Mouse (Mus musculus): ENCODE measurements around the gene Gstt4.

The Gstt4 gene

GRCm38 (mm10) chr10:75835761-75836531 is 13.6 kb upstream of the Gstt4 start:
- DNase-seq: peak; percentile 72

GRCm38 (mm10) chr10:75835307-75835706 is 13.0 kb upstream of the Gstt4 start:
- DNase-seq: peak; percentile 77

GRCm38 (mm10) chr10:75834721-75835120 is 12.4 kb upstream of the Gstt4 start:
- no peak for DNase-seq

GRCm38 (mm10) chr10:75834250-75834649 is 11.9 kb upstream of the Gstt4 start:
- DNase-seq: peak; percentile 89

- peak; percentile 43 for DNase-seq
These were observed 11.2 kb upstream of the Gstt4 start for GRCm38 (mm10) chr10:75833456-75834080.

- DNase-seq: peak; percentile 86
These were observed 10.0 kb upstream of the Gstt4 start for GRCm38 (mm10) chr10:75832272-75832895.

GRCm38 (mm10) chr10:75830275-75830670 is 7.9 kb upstream of the Gstt4 start:
- DNase-seq: no peak

- no peak for DNase-seq
These were observed 7.4 kb upstream of the Gstt4 start for GRCm38 (mm10) chr10:75829529-75830274.

GRCm38 (mm10) chr10:75828500-75828931 is 6.2 kb upstream of the Gstt4 start:
- peak; percentile 56 for DNase-seq

GRCm38 (mm10) chr10:75827668-75828360 is 5.5 kb upstream of the Gstt4 start:
- peak; percentile 56 for DNase-seq

- DNase-seq: no peak
These were observed 2.2 kb upstream of the Gstt4 start for GRCm38 (mm10) chr10:75824530-75824929.

GRCm38 (mm10) chr10:75823782-75824181 is 1.4 kb upstream of the Gstt4 start:
- no peak for DNase-seq

- no peak for DNase-seq
These were observed 2.5 kb downstream of the Gstt4 start for GRCm38 (mm10) chr10:75819882-75820281.

- no peak for DNase-seq
These were observed 3.7 kb downstream of the Gstt4 start for GRCm38 (mm10) chr10:75818641-75819040.

- no peak for DNase-seq
These were observed 18.1 kb downstream of the Gstt4 start for GRCm38 (mm10) chr10:75804217-75804616.

GRCm38 (mm10) chr10:75798176-75798696 is 24.1 kb downstream of the Gstt4 start, which contains the start of gene Gstt1:
TSS of gene Gstt1 (minus strand) at chr10:75798584.
- DNase-seq: peak; percentile 87

- DNase-seq: peak; percentile 72
These were observed 24.6 kb downstream of the Gstt4 start for GRCm38 (mm10) chr10:75797619-75798175.

GRCm38 (mm10) chr10:75796731-75797516 is 25.4 kb downstream of the Gstt4 start:
- DNase-seq: peak; percentile 74

GRCm38 (mm10) chr10:75794880-75795279 is 27.5 kb downstream of the Gstt4 start:
- peak; percentile 63 for DNase-seq

GRCm38 (mm10) chr10:75790773-75791172 is 31.6 kb downstream of the Gstt4 start:
- DNase-seq: no peak

- peak; percentile 44 for DNase-seq
These were observed 32.5 kb downstream of the Gstt4 start for GRCm38 (mm10) chr10:75789841-75790240.

Measured in lung, postnatal 36 days (tissue).